In genomic region chr2:50704297-50704696, GRCm38 (mm10) we compare ENCODE assay signal across 14 mouse cellular contexts.
DNase-seq lines count a peak whose midpoint lies in the region; ATAC-seq and TF ChIP-seq lines count a peak whose summit lies in the region.
"Had no signal": no experiment of that assay in that cellular context is flagged by ENCODE, and none has a peak within 500 bp of the region (broad histone marks: within the 10 kb centered on the region; RNA-seq: fewer than 3 reads in every experiment).

No protein-coding gene starts in this region.

- peak; percentile 34 for DNase-seq in adrenal gland, postnatal 14 days
- no peak for DNase-seq in adrenal gland, adult 18-20 months (ENCODE audit: low spot score in 2 of 2)
- DNase-seq in adipocyte (ENCODE audit: low spot score) (peak; percentile 26), MN1 (ENCODE audit: low spot score) (no peak)
- peak; percentile 18 for DNase-seq in heart, postnatal 0 days (ENCODE audit: low spot score)
- DNase-seq in kidney, postnatal 36 days: peak; percentile 67 to 77
- no peak for DNase-seq in layer of hippocampus, adult 2 months (ENCODE audit: low spot score in 2 of 2)
- DNase-seq in forebrain, postnatal 0 days: no peak
- DNase-seq: cerebellum, adult 2 months; liver, embryonic 13.5 days; right cerebral cortex, postnatal 14 days had no signal

- H3K36me3 ChIP-seq in heart, postnatal 0 days (replicated peaks; ENCODE audit: control insufficient read depth, insufficient read depth, low read length): no peaks in the 10 kb centered on the region
- no peaks in the 10 kb centered on the region for H3K36me3 ChIP-seq in forebrain, postnatal 0 days (ENCODE audit: insufficient read depth)
- H3K36me3 ChIP-seq: liver, embryonic 13.5 days had no signal

- H3K27me3 ChIP-seq in heart, postnatal 0 days (ENCODE audit: control insufficient read depth, insufficient read depth, low read length): no peaks in the 10 kb centered on the region
- H3K27me3 ChIP-seq in forebrain, postnatal 0 days (ENCODE audit: insufficient read depth, low read length): no peaks in the 10 kb centered on the region
- H3K27me3 ChIP-seq: liver, embryonic 13.5 days had no signal

- no peak overlapping the region for H3K9ac ChIP-seq in heart, postnatal 0 days (replicated peaks; ENCODE audit: low read depth, low read length)
- no peak overlapping the region for H3K9ac ChIP-seq in forebrain, postnatal 0 days
- H3K9ac ChIP-seq: liver, embryonic 13.5 days had no signal

- peaks cover 15% of the 10 kb centered on the region; the same call in 1 of the 2 replicates for H3K4me1 ChIP-seq in heart, postnatal 0 days (ENCODE audit: control insufficient read depth, insufficient read depth)
- no peaks in the 10 kb centered on the region for H3K4me1 ChIP-seq in forebrain, postnatal 0 days (ENCODE audit: insufficient read depth)
- H3K4me1 ChIP-seq: liver, embryonic 13.5 days had no signal

- no peak overlapping the region for H3K4me2 ChIP-seq in heart, postnatal 0 days (ENCODE audit: low read depth, low read length)
- H3K4me2 ChIP-seq in forebrain, postnatal 0 days (ENCODE audit: low read depth): no peak overlapping the region
- H3K4me2 ChIP-seq: liver, embryonic 13.5 days had no signal

- H3K9me3 ChIP-seq in heart, postnatal 0 days (replicated peaks; ENCODE audit: control insufficient read depth, low read length): no peaks in the 10 kb centered on the region
- H3K9me3 ChIP-seq in forebrain, postnatal 0 days (ENCODE audit: low read length): no peaks in the 10 kb centered on the region
- H3K9me3 ChIP-seq: liver, embryonic 13.5 days had no signal

- WGBS in heart, postnatal 0 days: 32% methylated on average over 3 of the region's 3 CpGs
- WGBS in forebrain, postnatal 0 days: 80% methylated on average over 3 of the region's 3 CpGs

- H3K27ac ChIP-seq in heart, postnatal 0 days (ENCODE audit: low read depth): no peak overlapping the region
- H3K27ac ChIP-seq in layer of hippocampus, adult 2 months: no peak overlapping the region
- no peak overlapping the region for H3K27ac ChIP-seq in forebrain, postnatal 0 days (ENCODE audit: low read depth, low read length)
- H3K27ac ChIP-seq: liver, embryonic 13.5 days had no signal

- TF ChIP-seq CTCF in heart, postnatal 0 days (IDR thresholded peaks at IDR 0.05; ENCODE audit: low read depth): no peak
- no peak for TF ChIP-seq CTCF in layer of hippocampus, adult 2 months (conservative IDR thresholded peaks at IDR 0.05)
- no peak for TF ChIP-seq CTCF in forebrain, postnatal 0 days (IDR thresholded peaks at IDR 0.05; ENCODE audit: low read depth)

- ATAC-seq in heart, postnatal 0 days (ENCODE audit: insufficient read depth, low read depth): peak; percentile 70; the same call in 1 of the 2 replicates
- no peak for ATAC-seq in forebrain, postnatal 0 days
- ATAC-seq: forebrain, embryonic 14.5 days; inflammation-experienced regulatory T-cells, adult 6 months had no signal

- no peak overlapping the region for H3K4me3 ChIP-seq in heart, postnatal 0 days (ENCODE audit: low read depth, low read length)
- no peak overlapping the region for H3K4me3 ChIP-seq in layer of hippocampus, adult 2 months
- H3K4me3 ChIP-seq in forebrain, postnatal 0 days (ENCODE audit: low read depth, low read length): no peak overlapping the region
- H3K4me3 ChIP-seq: liver, embryonic 13.5 days; myocyte had no signal

- no peak for TF ChIP-seq EP300 in heart, postnatal 0 days (IDR thresholded peaks at IDR 0.05; ENCODE audit: low read depth)

Comparison
In these comparisons a context has a peak if more than half of its experiments do, and no peak if none do; other contexts are left out.
1. DNase-seq: peak in adrenal gland, postnatal 14 days (single experiment), adipocyte (single experiment), heart, postnatal 0 days (single experiment) and kidney, postnatal 36 days (2 of 2); none in adrenal gland, adult 18-20 months (0 of 2), MN1 (single experiment), layer of hippocampus, adult 2 months (0 of 2) and forebrain, postnatal 0 days (single experiment).